ENCODE assay signal across 8 mouse cellular contexts in the genomic region with DNA sequence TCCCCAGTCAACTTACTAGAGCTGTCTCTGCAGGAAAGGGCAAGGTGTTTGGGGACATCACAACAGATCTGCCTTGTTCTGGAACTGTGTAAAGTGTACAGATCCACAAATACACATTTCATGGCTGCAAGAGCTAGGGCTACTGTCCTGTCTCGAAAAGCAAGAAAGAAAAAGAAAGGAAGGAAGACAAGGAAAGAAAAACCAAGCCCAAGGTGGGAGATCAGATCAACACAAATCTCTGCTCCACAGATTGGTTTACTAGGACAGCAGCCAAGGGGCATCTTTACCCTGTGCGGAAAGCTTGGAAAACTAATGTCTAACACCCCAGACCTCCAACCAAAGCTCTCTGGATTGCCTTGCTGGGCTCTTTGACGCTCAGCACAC. TPM values are rescaled to one million over a fixed set of nuclear protein-coding genes. Genes with fewer than 3 reads are reported as not detected.
A peak's percentile ranks its signal among the peaks of the same experiment; 100 is the strongest.
DNase-seq lines count a peak whose midpoint lies in the region; ATAC-seq and TF ChIP-seq lines count a peak whose summit lies in the region.

No protein-coding gene starts in this region.

- 58% methylated on average over 3 of the region's 3 CpGs for WGBS in lung, adult 2 months
- WGBS in embryonic facial prominence, embryonic 15.5 days, result 43% methylated on average over 3 of the region's 3 CpGs
- WGBS in limb, embryonic 11.5 days, result 56% methylated on average over 3 of the region's 3 CpGs
- WGBS in neural tube, embryonic 15.5 days, result 49% methylated on average over 3 of the region's 3 CpGs

- H3K4me2 ChIP-seq in embryonic facial prominence, embryonic 15.5 days (replicated peaks), result peak overlapping the region; percentile 84
- peak overlapping the region; percentile 64; the same call in 1 of the 2 replicates for H3K4me2 ChIP-seq in limb, embryonic 11.5 days (ENCODE audit: low read depth, severe bottlenecking)
- peak overlapping the region; percentile 72 for H3K4me2 ChIP-seq in neural tube, embryonic 15.5 days

- TF ChIP-seq POLR2A in lung, adult 2 months (IDR thresholded peaks at IDR 0.05; ENCODE audit: borderline replicate concordance, extremely low read depth, low read depth, low read length), result no peak

- H3K9ac ChIP-seq in embryonic facial prominence, embryonic 15.5 days, result no peak overlapping the region
- no peak overlapping the region for H3K9ac ChIP-seq in limb, embryonic 11.5 days (ENCODE audit: low read length)
- no peak overlapping the region for H3K9ac ChIP-seq in neural tube, embryonic 15.5 days (replicated peaks)

- ATAC-seq in embryonic facial prominence, embryonic 15.5 days (ENCODE audit: insufficient number of reproducible peaks, low FRiP score, low TSS enrichment, low read depth), result no peak
- ATAC-seq in limb, embryonic 11.5 days (ENCODE audit: insufficient number of reproducible peaks, low FRiP score, low TSS enrichment, low read depth), result no peak
- no peak for ATAC-seq in neural tube, embryonic 15.5 days (ENCODE audit: low FRiP score)

- H3K4me1 ChIP-seq in lung, adult 2 months (ENCODE audit: control insufficient read depth, insufficient read depth, low read length), result peaks cover 11% of the 10 kb centered on the region; the same call in 1 of the 2 replicates
- H3K4me1 ChIP-seq in embryonic facial prominence, embryonic 15.5 days, result peaks cover 55% of the 10 kb centered on the region
- peaks cover 9% of the 10 kb centered on the region for H3K4me1 ChIP-seq in limb, embryonic 11.5 days (ENCODE audit: control insufficient read depth, insufficient read depth, low read length)
- H3K4me1 ChIP-seq in neural tube, embryonic 15.5 days, result peaks cover 40% of the 10 kb centered on the region

- H3K27ac ChIP-seq in embryonic facial prominence, embryonic 15.5 days (replicated peaks), result no peak overlapping the region
- no peak overlapping the region for H3K27ac ChIP-seq in limb, embryonic 11.5 days (replicated peaks; ENCODE audit: low read depth, low read length)
- H3K27ac ChIP-seq in neural tube, embryonic 15.5 days (replicated peaks), result peak overlapping the region; percentile 81

- no peak for TF ChIP-seq CTCF in lung, adult 2 months (IDR thresholded peaks at IDR 0.05; ENCODE audit: insufficient read depth, low read length)

- peaks cover 9% of the 10 kb centered on the region; the same call in 1 of the 2 replicates for H3K36me3 ChIP-seq in embryonic facial prominence, embryonic 15.5 days
- peaks cover 4% of the 10 kb centered on the region; the same call in 1 of the 2 replicates for H3K36me3 ChIP-seq in limb, embryonic 11.5 days (ENCODE audit: control insufficient read depth, insufficient read depth, low read length)
- no peaks in the 10 kb centered on the region for H3K36me3 ChIP-seq in neural tube, embryonic 15.5 days

- no peaks in the 10 kb centered on the region for H3K27me3 ChIP-seq in embryonic facial prominence, embryonic 15.5 days
- H3K27me3 ChIP-seq in limb, embryonic 11.5 days (ENCODE audit: control insufficient read depth, insufficient read depth, low read length), result no peaks in the 10 kb centered on the region
- H3K27me3 ChIP-seq in neural tube, embryonic 15.5 days (replicated peaks), result no peaks in the 10 kb centered on the region

- intact Hi-C loops in left cerebral cortex, postnatal 10 days (cut with DNase I), result no loop called here

- peak; percentile 22 for DNase-seq in lung, adult 2 months
- DNase-seq in lung, postnatal 36 days, result no peak
- no peak for DNase-seq in limb, embryonic 11.5 days (ENCODE audit: low spot score)
- DNase-seq in thymus, postnatal 25 days, result no peak
- DNase-seq in left cerebral cortex, postnatal 10 days (ENCODE audit: extremely low spot score in 1 of 2, low spot score in 2 of 2), result no peak
- no peak for DNase-seq in MN1 (ENCODE audit: low spot score)

- no peaks in the 10 kb centered on the region for H3K9me3 ChIP-seq in embryonic facial prominence, embryonic 15.5 days (replicated peaks)
- no peaks in the 10 kb centered on the region for H3K9me3 ChIP-seq in limb, embryonic 11.5 days (ENCODE audit: control insufficient read depth, low read length)
- no peaks in the 10 kb centered on the region for H3K9me3 ChIP-seq in neural tube, embryonic 15.5 days (replicated peaks)

- H3K4me3 ChIP-seq in lung, adult 2 months (replicated peaks; ENCODE audit: extremely low read depth, low read depth, low read length), result no peak overlapping the region
- peak overlapping the region; percentile 43 for H3K4me3 ChIP-seq in embryonic facial prominence, embryonic 15.5 days (replicated peaks)
- no peak overlapping the region for H3K4me3 ChIP-seq in limb, embryonic 11.5 days (ENCODE audit: low read depth, low read length)
- peak overlapping the region; percentile 35; the same call in 1 of the 2 replicates for H3K4me3 ChIP-seq in neural tube, embryonic 15.5 days (replicated peaks)

RNA-seq across cellular contexts. Expression of a gene that starts 0.3 kb away (rescaled TPM):
- polyA plus RNA-seq in lung, adult 2 months (2012; rRNA removed), result 206 and 236 TPM in 2 replicates
- polyA plus RNA-seq in embryonic facial prominence, embryonic 15.5 days (2015; fragmentation: Nextera tagmentation; extraction: Ambion mirVana), result 76.7 and 78.1 TPM in 2 replicates
- polyA plus RNA-seq in limb, embryonic 11.5 days (2014; fragmentation: Nextera tagmentation; extraction: Ambion mirVana), result 53.2 and 55.3 TPM in 2 replicates
- polyA plus RNA-seq in neural tube, embryonic 15.5 days (2015; fragmentation: Nextera tagmentation; extraction: Ambion mirVana), result 44.2 and 50.0 TPM in 2 replicates
- 10 to 100 TPM; 41.5 to 43.0 TPM for total RNA-seq in left cerebral cortex, postnatal 10 days (2021)

Comparison
In these comparisons a context has a peak if more than half of its experiments do, and no peak if none do; other contexts are left out.
1. H3K4me3 ChIP-seq: peak in embryonic facial prominence, embryonic 15.5 days (single experiment) and neural tube, embryonic 15.5 days (single experiment); none in lung, adult 2 months (single experiment) and limb, embryonic 11.5 days (single experiment).
2. Peak in every context shown above with its lines, with median percentiles within 50 percentile points of each other: H3K4me2 ChIP-seq.